Mouse (Mus musculus) liver, embryonic 14.5 days (tissue): Measurements from ENCODE around the gene Celf2.

Experiments used
- CTCF ChIP-seq: IDR thresholded peaks from 2 replicates; pipeline ENCODE4 v1.5.1; 2016; ENCODE audit warnings: antibody characterized with exemption, low read depth, control low read depth
- EP300 ChIP-seq: IDR thresholded peaks from 2 replicates; pipeline ENCODE4 v1.6.1; 2016; ENCODE audit warnings: antibody characterized with exemption, low read depth

DNA sequence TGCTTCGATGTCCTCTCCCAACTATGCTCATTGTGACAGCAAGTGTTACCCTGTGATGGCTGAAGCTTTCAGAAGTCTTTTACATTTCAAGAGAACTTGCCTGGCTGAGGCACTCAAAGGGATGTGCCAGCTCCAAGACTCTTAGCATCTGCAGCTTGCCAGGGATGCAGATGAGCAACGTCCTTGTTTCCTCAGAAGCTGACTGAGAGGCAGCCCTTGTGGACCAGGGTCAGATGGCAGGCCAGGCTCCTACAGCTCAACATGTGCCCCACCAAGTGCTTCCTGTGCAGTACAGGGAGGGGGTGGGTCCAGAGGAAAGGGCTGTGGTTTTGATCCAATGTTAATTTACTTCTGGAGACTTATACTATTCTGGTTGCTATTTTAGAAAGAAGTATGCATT lies 285.8 kb downstream of the Celf2 start:
- TF ChIP-seq CTCF (no peak), EP300 (no peak)
